Mouse (Mus musculus): Measurements from ENCODE around the gene Sspn. TPM values are rescaled to one million over a fixed set of nuclear protein-coding genes. Genes with fewer than 3 reads are reported as not detected.

The Sspn gene
- polyA plus RNA-seq (2015; fragmentation: Nextera tagmentation; extraction: Ambion mirVana) = 0.74 and 1.2 TPM in 2 replicates

DNA sequence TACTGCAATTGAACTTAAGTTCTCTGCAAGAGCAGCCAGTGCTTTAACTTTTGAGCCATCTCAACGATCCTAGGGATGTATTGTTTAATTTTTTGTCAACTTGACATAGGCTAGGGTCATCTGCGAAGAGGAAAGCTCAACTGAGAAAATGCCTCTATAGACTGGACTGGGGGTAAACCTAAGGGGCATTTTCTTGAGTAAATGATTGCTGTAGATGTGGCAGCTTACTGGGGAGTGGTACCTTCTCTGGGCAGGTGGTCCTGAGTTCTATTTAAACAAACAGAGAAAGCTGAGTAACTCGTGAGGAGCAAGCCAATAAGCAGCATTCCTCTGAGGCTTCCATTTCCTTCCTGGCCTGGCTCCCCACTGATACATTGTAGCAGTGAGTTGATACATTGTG lies at the start of gene Sspn:
Sspn (plus strand) TSS at position 301 of the 400 bp plus-strand sequence.
- Histone ChIP-seq H3K27ac (ENCODE audit: low read length) (no peak within 1 kb of the TSS), H3K9me3 (replicated peaks; ENCODE audit: control insufficient read depth, low read length) (no peaks in the 10 kb centered on the region), H3K9ac (ENCODE audit: low read depth, low read length) (no peak within 1 kb of the TSS), H3K4me1 (ENCODE audit: control insufficient read depth, low read depth, low read length) (no peaks in the 10 kb centered on the region), H3K36me3 (ENCODE audit: control insufficient read depth, insufficient read depth) (no peaks in the 10 kb centered on the region), H3K4me2 (ENCODE audit: low read depth, low read length) (no peak within 1 kb of the TSS), H3K4me3 (ENCODE audit: low read depth, low read length) (no peak within 1 kb of the TSS), H3K27me3 (ENCODE audit: control insufficient read depth, insufficient read depth, low read depth, low read length) (no peaks in the 10 kb centered on the region)
- ATAC-seq (ENCODE audit: low read depth) = no peak
- WGBS (ENCODE audit: insufficient replicate concordance) = 46% methylated on average over 3 of the region's 3 CpGs

DNA sequence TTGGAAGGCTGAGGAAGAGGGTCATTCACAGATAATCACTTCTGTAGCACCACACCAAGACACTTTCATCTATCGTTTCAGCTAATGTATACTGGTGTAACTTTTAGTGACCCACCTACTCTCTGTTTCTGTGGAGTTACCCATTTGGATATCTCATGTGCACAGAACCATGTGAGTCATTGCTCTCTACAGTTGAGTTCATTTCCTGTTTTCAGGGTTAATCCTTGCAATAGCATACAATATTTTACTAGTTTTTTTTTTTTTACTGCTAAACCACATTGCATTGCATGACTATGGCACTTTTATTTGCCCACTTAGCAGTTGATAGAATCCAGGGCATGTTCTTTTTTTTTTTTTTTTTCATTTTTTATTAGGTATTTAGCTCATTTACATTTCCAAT lies 48.4 kb upstream of the Sspn start:
- Histone ChIP-seq H3K4me2 (ENCODE audit: low read depth, low read length) (no peak overlapping the region), H3K4me3 (ENCODE audit: low read depth, low read length) (no peak overlapping the region), H3K4me1 (ENCODE audit: control insufficient read depth, low read depth, low read length) (no peaks in the 10 kb centered on the region), H3K9ac (ENCODE audit: low read depth, low read length) (no peak overlapping the region), H3K27me3 (ENCODE audit: control insufficient read depth, insufficient read depth, low read depth, low read length) (no peaks in the 10 kb centered on the region), H3K27ac (ENCODE audit: low read length) (no peak overlapping the region), H3K36me3 (ENCODE audit: control insufficient read depth, insufficient read depth) (no peaks in the 10 kb centered on the region), H3K9me3 (replicated peaks; ENCODE audit: control insufficient read depth, low read length) (no peaks in the 10 kb centered on the region)
- 16% methylated on average over 1 of the region's 1 CpGs for WGBS (ENCODE audit: insufficient replicate concordance)
- ATAC-seq (ENCODE audit: low read depth) = no peak

DNA sequence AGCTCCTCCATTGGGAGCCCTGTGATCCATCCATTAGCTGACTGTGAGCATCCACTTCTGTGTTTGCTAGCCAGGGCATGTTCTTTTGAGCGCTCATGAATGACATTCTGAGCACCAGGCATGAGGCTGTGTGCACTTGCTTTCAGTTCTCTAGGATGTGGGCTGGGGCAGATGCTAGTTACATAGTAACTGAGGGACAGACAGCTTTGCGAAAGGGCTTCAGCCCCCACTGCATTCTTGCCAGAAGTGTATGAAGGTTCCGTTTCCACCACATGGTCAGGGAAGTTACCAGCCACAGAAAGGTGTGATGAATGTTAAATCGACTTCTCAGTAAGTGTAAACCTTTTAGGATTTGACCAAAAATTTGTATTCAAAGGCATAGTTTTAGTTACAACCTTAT lies 47.8 kb upstream of the Sspn start:
- 55% methylated on average over 4 of the region's 4 CpGs for WGBS (ENCODE audit: insufficient replicate concordance)
- Histone ChIP-seq H3K9ac (ENCODE audit: low read depth, low read length) (no peak overlapping the region), H3K27me3 (ENCODE audit: control insufficient read depth, insufficient read depth, low read depth, low read length) (no peaks in the 10 kb centered on the region), H3K4me2 (ENCODE audit: low read depth, low read length) (no peak overlapping the region), H3K4me3 (ENCODE audit: low read depth, low read length) (no peak overlapping the region), H3K9me3 (replicated peaks; ENCODE audit: control insufficient read depth, low read length) (no peaks in the 10 kb centered on the region), H3K4me1 (ENCODE audit: control insufficient read depth, low read depth, low read length) (no peaks in the 10 kb centered on the region), H3K27ac (ENCODE audit: low read length) (no peak overlapping the region), H3K36me3 (ENCODE audit: control insufficient read depth, insufficient read depth) (no peaks in the 10 kb centered on the region)
- ATAC-seq (ENCODE audit: low read depth) = no peak

DNA sequence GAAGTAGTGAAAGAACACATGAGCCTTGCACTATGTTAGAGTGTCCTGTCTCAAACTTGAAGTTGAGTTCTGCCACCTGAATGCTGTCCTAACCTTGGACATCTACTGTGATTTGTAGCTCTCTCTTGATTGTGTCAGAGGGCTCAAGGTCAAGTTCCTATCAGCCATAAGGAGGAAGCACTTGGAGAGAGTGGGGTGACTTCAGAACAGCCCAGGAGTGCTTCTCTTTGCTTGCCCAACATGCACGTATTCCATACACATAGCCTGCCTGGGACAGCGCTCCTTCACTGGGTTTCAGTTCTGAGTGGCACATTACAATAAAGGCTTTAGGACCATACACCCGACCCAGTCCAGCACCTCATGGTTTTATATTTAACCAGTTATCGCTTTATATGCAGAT lies 46.4 kb upstream of the Sspn start:
- WGBS (ENCODE audit: insufficient replicate concordance) = 55% methylated on average over 4 of the region's 4 CpGs
- no peak for ATAC-seq (ENCODE audit: low read depth)

DNA sequence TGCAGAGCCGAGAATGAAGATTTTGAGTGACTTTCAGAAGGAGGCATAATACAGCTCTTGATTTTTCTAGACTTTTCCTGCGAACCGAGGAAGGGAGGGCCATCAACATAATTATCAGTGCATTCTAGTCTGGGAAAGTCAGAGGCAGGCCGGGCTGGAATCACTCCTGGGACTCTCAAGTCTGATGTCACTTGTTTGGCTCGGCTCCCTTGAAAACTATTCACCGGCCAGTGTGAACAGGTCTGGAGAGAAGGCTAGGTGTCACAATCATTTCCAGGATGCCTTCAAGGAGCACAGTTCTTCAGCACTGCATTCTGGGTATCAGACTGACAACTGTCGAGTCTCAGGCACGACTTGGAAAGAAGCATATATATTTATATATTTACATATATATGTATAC lies 45.2 kb upstream of the Sspn start:
- Histone ChIP-seq H3K9ac (ENCODE audit: low read depth, low read length) (no peak overlapping the region), H3K4me3 (ENCODE audit: low read depth, low read length) (no peak overlapping the region), H3K27ac (ENCODE audit: low read length) (no peak overlapping the region), H3K4me2 (ENCODE audit: low read depth, low read length) (no peak overlapping the region), H3K4me1 (ENCODE audit: control insufficient read depth, low read depth, low read length) (no peaks in the 10 kb centered on the region), H3K9me3 (replicated peaks; ENCODE audit: control insufficient read depth, low read length) (no peaks in the 10 kb centered on the region), H3K27me3 (ENCODE audit: control insufficient read depth, insufficient read depth, low read depth, low read length) (no peaks in the 10 kb centered on the region), H3K36me3 (ENCODE audit: control insufficient read depth, insufficient read depth) (no peaks in the 10 kb centered on the region)
- ATAC-seq (ENCODE audit: low read depth) = no peak
- 63% methylated on average over 8 of the region's 8 CpGs for WGBS (ENCODE audit: insufficient replicate concordance)

More for the DNA sequence above, 46.4 kb upstream of the Sspn start:
- Histone ChIP-seq H3K27ac (ENCODE audit: low read length) (no peak overlapping the region), H3K9ac (ENCODE audit: low read depth, low read length) (no peak overlapping the region), H3K4me1 (ENCODE audit: control insufficient read depth, low read depth, low read length) (no peaks in the 10 kb centered on the region), H3K4me3 (ENCODE audit: low read depth, low read length) (no peak overlapping the region), H3K9me3 (replicated peaks; ENCODE audit: control insufficient read depth, low read length) (no peaks in the 10 kb centered on the region), H3K36me3 (ENCODE audit: control insufficient read depth, insufficient read depth) (no peaks in the 10 kb centered on the region), H3K4me2 (ENCODE audit: low read depth, low read length) (no peak overlapping the region), H3K27me3 (ENCODE audit: control insufficient read depth, insufficient read depth, low read depth, low read length) (no peaks in the 10 kb centered on the region)

DNA sequence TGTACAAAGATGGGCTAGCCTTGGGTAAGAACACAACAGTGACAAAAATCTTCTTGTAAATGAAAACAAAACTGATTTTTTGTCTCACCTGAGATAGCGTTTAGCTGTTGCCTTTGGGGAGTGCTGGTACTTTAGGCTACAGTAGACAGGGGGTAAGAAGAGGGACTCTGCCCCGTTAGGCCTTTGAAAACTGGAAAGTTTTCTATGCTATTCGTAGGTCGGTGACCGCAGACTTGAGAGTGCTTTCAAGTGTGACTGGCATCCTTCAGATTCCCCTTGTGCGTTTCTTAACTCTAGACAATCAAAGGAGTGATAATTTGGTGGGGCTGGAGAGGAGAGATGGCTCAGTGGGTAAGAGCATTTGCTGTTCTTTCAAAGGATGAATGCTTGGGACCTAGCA lies 43.7 kb upstream of the Sspn start:
- no peak for ATAC-seq (ENCODE audit: low read depth)
- Histone ChIP-seq H3K9me3 (replicated peaks; ENCODE audit: control insufficient read depth, low read length) (no peaks in the 10 kb centered on the region), H3K27me3 (ENCODE audit: control insufficient read depth, insufficient read depth, low read depth, low read length) (no peaks in the 10 kb centered on the region), H3K4me3 (ENCODE audit: low read depth, low read length) (no peak overlapping the region), H3K9ac (ENCODE audit: low read depth, low read length) (no peak overlapping the region), H3K4me2 (ENCODE audit: low read depth, low read length) (no peak overlapping the region), H3K27ac (ENCODE audit: low read length) (no peak overlapping the region), H3K4me1 (ENCODE audit: control insufficient read depth, low read depth, low read length) (no peaks in the 10 kb centered on the region), H3K36me3 (ENCODE audit: control insufficient read depth, insufficient read depth) (no peaks in the 10 kb centered on the region)
- 70% methylated on average over 6 of the region's 6 CpGs for WGBS (ENCODE audit: insufficient replicate concordance)

DNA sequence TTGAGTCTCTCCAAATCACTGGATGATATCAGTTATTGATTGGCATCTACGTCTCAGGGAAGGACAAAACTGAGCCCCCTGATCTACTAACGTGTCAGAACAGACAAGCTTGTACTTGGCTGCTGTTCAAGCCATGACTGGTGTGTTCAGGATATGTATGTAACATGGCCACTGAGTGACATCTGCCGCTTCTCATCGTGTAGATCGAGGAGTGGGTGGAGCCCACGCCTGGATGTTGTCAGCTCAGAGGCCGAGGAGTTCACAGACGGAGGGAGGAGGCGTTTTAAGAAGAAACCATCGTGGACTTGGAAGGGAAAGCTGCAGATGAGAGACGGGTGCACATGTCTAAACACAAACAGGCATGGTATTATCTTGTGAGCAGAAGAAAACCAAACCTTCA lies 39.5 kb upstream of the Sspn start:
- H3K27ac ChIP-seq (ENCODE audit: low read length) = no peak overlapping the region
- ATAC-seq (ENCODE audit: low read depth) = no peak
- no peak overlapping the region for H3K9ac ChIP-seq (ENCODE audit: low read depth, low read length)
- 63% methylated on average over 11 of the region's 11 CpGs for WGBS (ENCODE audit: insufficient replicate concordance)
- H3K36me3 ChIP-seq (ENCODE audit: control insufficient read depth, insufficient read depth) = no peaks in the 10 kb centered on the region
- H3K27me3 ChIP-seq (ENCODE audit: control insufficient read depth, insufficient read depth, low read depth, low read length) = no peaks in the 10 kb centered on the region
- H3K9me3 ChIP-seq (replicated peaks; ENCODE audit: control insufficient read depth, low read length) = no peaks in the 10 kb centered on the region
- no peak overlapping the region for H3K4me3 ChIP-seq (ENCODE audit: low read depth, low read length)
- no peak overlapping the region for H3K4me2 ChIP-seq (ENCODE audit: low read depth, low read length)
- H3K4me1 ChIP-seq (ENCODE audit: control insufficient read depth, low read depth, low read length) = no peaks in the 10 kb centered on the region

DNA sequence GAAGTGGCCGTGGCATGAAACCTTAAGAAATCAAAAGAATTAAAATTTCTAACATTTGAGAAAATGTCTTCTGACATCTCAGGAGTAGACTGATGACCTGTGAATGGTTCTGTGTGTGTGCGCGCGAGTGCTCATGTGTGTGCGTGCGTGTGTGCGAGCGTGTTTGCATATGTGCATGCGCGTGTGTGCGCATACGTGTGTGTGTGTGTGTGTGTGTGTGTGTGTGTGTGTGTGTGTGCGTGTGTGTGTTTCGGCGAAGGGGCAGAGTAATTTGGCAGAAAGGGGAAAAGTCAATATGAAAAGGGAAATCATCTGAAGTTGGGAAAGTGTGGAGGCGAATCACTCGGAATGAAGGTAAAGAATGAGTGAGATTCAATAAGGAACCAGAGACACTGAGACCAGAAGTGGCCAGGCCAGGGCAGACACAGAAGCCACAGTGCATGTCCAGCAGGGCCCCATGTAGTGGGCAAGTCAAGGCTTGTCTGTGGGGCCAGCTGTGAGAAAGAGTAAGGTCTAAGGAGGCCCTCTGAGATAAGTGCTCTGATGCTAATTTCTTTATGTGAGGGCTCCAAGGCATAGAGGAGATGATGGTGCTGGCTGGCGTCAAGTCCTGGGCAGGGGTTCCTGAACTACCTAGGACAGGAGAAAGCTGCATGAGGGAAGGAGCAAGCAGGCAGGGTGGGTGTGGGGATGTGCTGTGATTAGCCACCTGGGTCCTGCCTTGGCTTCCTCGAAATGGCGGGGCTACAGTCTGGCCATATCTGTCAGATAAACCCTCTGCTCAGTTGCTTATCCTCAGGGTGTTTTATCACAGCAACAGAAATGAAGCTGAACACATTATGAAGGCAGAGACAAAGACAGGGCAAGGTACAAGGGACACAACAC lies 38.8 kb upstream of the Sspn start:
- Histone ChIP-seq H3K27ac (ENCODE audit: low read length) (no peak overlapping the region), H3K36me3 (ENCODE audit: control insufficient read depth, insufficient read depth) (no peaks in the 10 kb centered on the region), H3K4me2 (ENCODE audit: low read depth, low read length) (no peak overlapping the region), H3K4me3 (ENCODE audit: low read depth, low read length) (no peak overlapping the region), H3K27me3 (ENCODE audit: control insufficient read depth, insufficient read depth, low read depth, low read length) (no peaks in the 10 kb centered on the region), H3K4me1 (ENCODE audit: control insufficient read depth, low read depth, low read length) (no peaks in the 10 kb centered on the region), H3K9ac (ENCODE audit: low read depth, low read length) (no peak overlapping the region), H3K9me3 (replicated peaks; ENCODE audit: control insufficient read depth, low read length) (no peaks in the 10 kb centered on the region)
- WGBS (ENCODE audit: insufficient replicate concordance) = 77% methylated on average over 20 of the region's 20 CpGs
- ATAC-seq (ENCODE audit: low read depth) = no peak

DNA sequence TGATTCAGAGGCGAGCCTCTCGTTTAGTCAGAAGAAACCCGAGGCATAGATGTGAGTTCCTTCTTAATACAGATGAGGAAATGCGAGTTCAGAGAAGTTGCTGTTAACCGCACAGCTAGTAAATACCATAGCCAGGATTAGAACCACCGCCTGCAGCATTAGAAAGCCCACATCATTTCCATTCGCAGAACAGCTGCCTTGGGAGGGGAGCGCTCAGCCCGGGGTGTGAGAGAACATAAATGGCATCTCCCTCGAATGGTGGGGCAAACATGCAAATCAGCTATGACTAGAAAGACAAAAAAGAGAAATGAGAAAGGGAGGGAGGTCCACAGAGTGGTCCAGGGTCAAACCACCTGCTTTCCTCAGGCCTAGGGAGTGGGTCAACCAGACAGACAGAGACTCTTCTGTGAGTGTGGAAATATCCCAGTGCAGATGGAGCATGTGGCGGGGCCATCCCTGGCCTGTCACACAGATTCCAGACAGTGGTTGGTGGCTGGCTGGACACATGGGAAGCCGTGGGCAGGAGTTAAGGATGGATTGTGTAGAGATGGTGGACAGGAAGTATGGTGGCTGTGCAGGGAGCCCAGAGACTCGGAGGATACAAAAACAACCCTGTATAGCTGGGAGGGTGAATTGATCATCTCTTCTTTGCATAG lies 37.9 kb upstream of the Sspn start:
- WGBS (ENCODE audit: insufficient replicate concordance) = 44% methylated on average over 13 of the region's 13 CpGs
- ATAC-seq (ENCODE audit: low read depth) = no peak
- H3K27ac ChIP-seq (ENCODE audit: low read length) = no peak overlapping the region
- no peak overlapping the region for H3K9ac ChIP-seq (ENCODE audit: low read depth, low read length)
- H3K4me1 ChIP-seq (ENCODE audit: control insufficient read depth, low read depth, low read length) = no peaks in the 10 kb centered on the region
- H3K4me2 ChIP-seq (ENCODE audit: low read depth, low read length) = no peak overlapping the region
- H3K9me3 ChIP-seq (replicated peaks; ENCODE audit: control insufficient read depth, low read length) = no peaks in the 10 kb centered on the region
- H3K27me3 ChIP-seq (ENCODE audit: control insufficient read depth, insufficient read depth, low read depth, low read length) = no peaks in the 10 kb centered on the region
- H3K4me3 ChIP-seq (ENCODE audit: low read depth, low read length) = no peak overlapping the region
- no peaks in the 10 kb centered on the region for H3K36me3 ChIP-seq (ENCODE audit: control insufficient read depth, insufficient read depth)

Measured in liver, embryonic 16.5 days (tissue).